Mouse (Mus musculus) megakaryocyte progenitor cell, adult 5-6 weeks (primary cell): ENCODE measurements around the gene Rrh. TPM values are rescaled to one million over a fixed set of nuclear protein-coding genes. Genes with fewer than 3 reads are reported as not detected.

ENCODE experiments used
- ATAC-seq: replicated peaks from 2 replicates; pipeline ENCODE4 v1.8.0; 2016; ENCODE audit warnings: mild to moderate bottlenecking, moderate TSS enrichment, inconsistent platforms; ENCODE audit not compliant: poor library complexity
- total RNA-seq, 2 experiments: library from RNA; stranded (forward) in 1 of 2; stranded (reverse) in 1 of 2; fragments of 157-497, 149-512 nt in 1 of 2; fragments of 200-1000 nt in 1 of 2; gene quantifications; 2 replicates each; pipeline versions ENCODE4 v1.2.3 to v1.2.4; 2015 to 2017

Gene Rrh
- total RNA-seq (2015) (0.07 and 0.35 TPM in 2 replicates), total RNA-seq (2017) (0.12 and 0.47 TPM in 2 replicates)

GRCm38 (mm10) chr3:129822206-129822775, at the start of gene Rrh:
TSS of gene Rrh (minus strand) at chr3:129822587.
- no peak for ATAC-seq

- ATAC-seq: peak; percentile 99
These were observed 41.3 kb upstream of the Rrh start for GRCm38 (mm10) chr3:129863698-129864097.

- no peak for ATAC-seq
These were observed 40.2 kb upstream of the Rrh start for GRCm38 (mm10) chr3:129862592-129862991.

- ATAC-seq: no peak
These were observed 24.5 kb upstream of the Rrh start for GRCm38 (mm10) chr3:129846846-129847245.

GRCm38 (mm10) chr3:129845868-129846267, 23.5 kb upstream of the Rrh start:
- peak; percentile 65 for ATAC-seq

- no peak for ATAC-seq
These were observed 15.6 kb upstream of the Rrh start for GRCm38 (mm10) chr3:129838017-129838416.

GRCm38 (mm10) chr3:129836965-129837364, 14.6 kb upstream of the Rrh start:
- no peak for ATAC-seq

- ATAC-seq: 0 out of 2 replicates have a peak, but pooled peaks have one; percentile 4
These were observed 13.8 kb upstream of the Rrh start for GRCm38 (mm10) chr3:129836051-129836697.

GRCm38 (mm10) chr3:129835388-129835934, 13.1 kb upstream of the Rrh start, which contains the start of gene Cfi:
TSS of gene Cfi (plus strand) at chr3:129835884.
- ATAC-seq: no peak

- peak; percentile 89 for ATAC-seq
These were observed 8.7 kb upstream of the Rrh start, which contains the start of gene Gar1 for GRCm38 (mm10) chr3:129831035-129831568. TSS of gene Gar1 (minus strand) at chr3:129831396.

GRCm38 (mm10) chr3:129830626-129831025, 8.2 kb upstream of the Rrh start:
- peak; percentile 33 for ATAC-seq

- no peak for ATAC-seq
These were observed 5.3 kb upstream of the Rrh start for GRCm38 (mm10) chr3:129827691-129828090.

- ATAC-seq: no peak
These were observed 4.3 kb upstream of the Rrh start for GRCm38 (mm10) chr3:129826691-129827090.

- ATAC-seq: no peak
These were observed 2.5 kb upstream of the Rrh start for GRCm38 (mm10) chr3:129824891-129825290.

- ATAC-seq: no peak
These were observed 1.8 kb upstream of the Rrh start for GRCm38 (mm10) chr3:129824146-129824545.

- ATAC-seq: peak; percentile 92
These were observed 906 bp upstream of the Rrh start for GRCm38 (mm10) chr3:129823293-129823692.

- ATAC-seq: no peak
These were observed 651 bp downstream of the Rrh start for GRCm38 (mm10) chr3:129821736-129822135.

GRCm38 (mm10) chr3:129820847-129821246, 1.5 kb downstream of the Rrh start:
- ATAC-seq: no peak

- ATAC-seq: no peak
These were observed 18.6 kb downstream of the Rrh start, which contains the start of gene Lrit3 for GRCm38 (mm10) chr3:129803765-129804164. TSS of gene Lrit3 (minus strand) at chr3:129804030.

- no peak for ATAC-seq
These were observed 23.4 kb downstream of the Rrh start for GRCm38 (mm10) chr3:129799011-129799410.

- ATAC-seq: no peak
These were observed 23.8 kb downstream of the Rrh start for GRCm38 (mm10) chr3:129798551-129798950.

- no peak for ATAC-seq
These were observed 25.0 kb downstream of the Rrh start for GRCm38 (mm10) chr3:129797341-129797740.
